Mouse (Mus musculus): Measurements from ENCODE around the gene Ces1c. TPM values are rescaled to one million over a fixed set of nuclear protein-coding genes. Genes with fewer than 3 reads are reported as not detected.
A peak's percentile ranks its signal among the peaks of the same experiment; 100 is the strongest.

Gene Ces1c
- total and polyA plus RNA-seq, 2 experiments from 2014 or later = not detected

GRCm38 (mm10) chr8:93122005-93122404, 9.1 kb downstream of the Ces1c start:
- ATAC-seq (ENCODE audit: insufficient read depth, low read depth) (no peak), DNase-seq (ENCODE audit: low spot score) (no peak)
- Histone ChIP-seq H3K4me1 (ENCODE audit: control insufficient read depth, insufficient read depth) (no peaks in the 10 kb centered on the region), H3K9ac (replicated peaks; ENCODE audit: low read depth, low read length) (no peak overlapping the region), H3K27ac (ENCODE audit: low read depth) (no peak overlapping the region), H3K4me3 (ENCODE audit: low read depth, low read length) (no peak overlapping the region), H3K9me3 (replicated peaks; ENCODE audit: control insufficient read depth, low read length) (no peaks in the 10 kb centered on the region), H3K36me3 (replicated peaks; ENCODE audit: control insufficient read depth, insufficient read depth, low read length) (no peaks in the 10 kb centered on the region), H3K27me3 (ENCODE audit: control insufficient read depth, insufficient read depth, low read length) (no peaks in the 10 kb centered on the region), H3K4me2 (ENCODE audit: low read depth, low read length) (no peak overlapping the region)
- TF ChIP-seq EP300 (IDR thresholded peaks at IDR 0.05; ENCODE audit: low read depth) (no peak), CTCF (IDR thresholded peaks at IDR 0.05; ENCODE audit: low read depth) (no peak)
- WGBS = 67% methylated on average over 1 of the region's 1 CpGs

- DNase-seq (ENCODE audit: low spot score) (peak; percentile 17), ATAC-seq (ENCODE audit: insufficient read depth, low read depth) (no peak)
- Histone ChIP-seq H3K27me3 (ENCODE audit: control insufficient read depth, insufficient read depth, low read length) (no peaks in the 10 kb centered on the region), H3K4me3 (ENCODE audit: low read depth, low read length) (no peak overlapping the region), H3K36me3 (replicated peaks; ENCODE audit: control insufficient read depth, insufficient read depth, low read length) (no peaks in the 10 kb centered on the region), H3K4me2 (ENCODE audit: low read depth, low read length) (no peak overlapping the region), H3K27ac (ENCODE audit: low read depth) (no peak overlapping the region), H3K9ac (replicated peaks; ENCODE audit: low read depth, low read length) (no peak overlapping the region), H3K4me1 (ENCODE audit: control insufficient read depth, insufficient read depth) (no peaks in the 10 kb centered on the region), H3K9me3 (replicated peaks; ENCODE audit: control insufficient read depth, low read length) (no peaks in the 10 kb centered on the region)
- no peak for TF ChIP-seq EP300 (IDR thresholded peaks at IDR 0.05; ENCODE audit: low read depth)
- TF ChIP-seq CTCF (IDR thresholded peaks at IDR 0.05; ENCODE audit: low read depth) = peak; percentile 72
Measured at GRCm38 (mm10) chr8:93095376-93095775, 35.7 kb downstream of the Ces1c start.

DNA sequence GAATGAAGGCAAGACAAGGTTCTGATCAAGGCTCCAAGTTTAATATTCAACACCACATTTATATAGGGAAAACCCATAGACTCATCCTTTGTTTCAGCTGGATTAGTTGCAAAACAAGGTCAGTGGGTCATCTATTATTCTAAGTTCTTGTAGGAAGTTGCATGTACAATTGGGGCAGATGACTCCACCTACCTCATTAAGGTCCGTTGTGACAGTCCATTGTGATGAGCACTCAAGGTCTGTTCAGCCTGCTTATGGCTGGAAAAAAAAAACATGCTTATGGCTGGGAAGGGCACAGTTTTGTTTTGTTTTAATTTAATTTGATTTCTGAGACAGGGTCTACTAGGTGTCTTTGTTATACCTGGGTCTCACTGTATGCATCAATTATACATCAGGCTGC, 39.8 kb downstream of the Ces1c start:
- no peak overlapping the region for H3K27ac ChIP-seq (ENCODE audit: low read depth)
- no peak for ATAC-seq (ENCODE audit: insufficient read depth, low read depth)
- no peaks in the 10 kb centered on the region for H3K36me3 ChIP-seq (replicated peaks; ENCODE audit: control insufficient read depth, insufficient read depth, low read length)
- H3K9me3 ChIP-seq (replicated peaks; ENCODE audit: control insufficient read depth, low read length) = no peaks in the 10 kb centered on the region
- no peak for DNase-seq (ENCODE audit: low spot score)
- H3K9ac ChIP-seq (replicated peaks; ENCODE audit: low read depth, low read length) = no peak overlapping the region
- no peak overlapping the region for H3K4me3 ChIP-seq (ENCODE audit: low read depth, low read length)
- H3K4me1 ChIP-seq (ENCODE audit: control insufficient read depth, insufficient read depth) = no peaks in the 10 kb centered on the region
- 48% methylated on average over 1 of the region's 1 CpGs for WGBS
- TF ChIP-seq CTCF (IDR thresholded peaks at IDR 0.05; ENCODE audit: low read depth) (no peak), EP300 (IDR thresholded peaks at IDR 0.05; ENCODE audit: low read depth) (no peak)
- H3K4me2 ChIP-seq (ENCODE audit: low read depth, low read length) = no peak overlapping the region
- H3K27me3 ChIP-seq (ENCODE audit: control insufficient read depth, insufficient read depth, low read length) = no peaks in the 10 kb centered on the region

- no peaks in the 10 kb centered on the region for H3K4me1 ChIP-seq (ENCODE audit: control insufficient read depth, insufficient read depth)
- ATAC-seq (ENCODE audit: insufficient read depth, low read depth) = no peak
- no peak overlapping the region for H3K9ac ChIP-seq (replicated peaks; ENCODE audit: low read depth, low read length)
- H3K4me2 ChIP-seq (ENCODE audit: low read depth, low read length) = no peak overlapping the region
- no peak overlapping the region for H3K27ac ChIP-seq (ENCODE audit: low read depth)
- no peaks in the 10 kb centered on the region for H3K27me3 ChIP-seq (ENCODE audit: control insufficient read depth, insufficient read depth, low read length)
- DNase-seq (ENCODE audit: low spot score) = no peak
- TF ChIP-seq CTCF (IDR thresholded peaks at IDR 0.05; ENCODE audit: low read depth) (no peak), EP300 (IDR thresholded peaks at IDR 0.05; ENCODE audit: low read depth) (no peak)
- no peaks in the 10 kb centered on the region for H3K36me3 ChIP-seq (replicated peaks; ENCODE audit: control insufficient read depth, insufficient read depth, low read length)
- H3K9me3 ChIP-seq (replicated peaks; ENCODE audit: control insufficient read depth, low read length) = no peaks in the 10 kb centered on the region
- H3K4me3 ChIP-seq (ENCODE audit: low read depth, low read length) = no peak overlapping the region
- WGBS = 15% methylated on average over 2 of the region's 2 CpGs
Measured at GRCm38 (mm10) chr8:93088686-93089122, 42.4 kb downstream of the Ces1c start.

- no peaks in the 10 kb centered on the region for H3K9me3 ChIP-seq (replicated peaks; ENCODE audit: control insufficient read depth, low read length)
- H3K27me3 ChIP-seq (ENCODE audit: control insufficient read depth, insufficient read depth, low read length) = no peaks in the 10 kb centered on the region
- H3K4me2 ChIP-seq (ENCODE audit: low read depth, low read length) = no peak overlapping the region
- H3K36me3 ChIP-seq (replicated peaks; ENCODE audit: control insufficient read depth, insufficient read depth, low read length) = no peaks in the 10 kb centered on the region
- H3K27ac ChIP-seq (ENCODE audit: low read depth) = no peak overlapping the region
- no peak for DNase-seq (ENCODE audit: low spot score)
- no peaks in the 10 kb centered on the region for H3K4me1 ChIP-seq (ENCODE audit: control insufficient read depth, insufficient read depth)
- no peak for TF ChIP-seq EP300 (IDR thresholded peaks at IDR 0.05; ENCODE audit: low read depth)
- TF ChIP-seq CTCF (IDR thresholded peaks at IDR 0.05; ENCODE audit: low read depth) = no peak
- no peak for ATAC-seq (ENCODE audit: insufficient read depth, low read depth)
- H3K4me3 ChIP-seq (ENCODE audit: low read depth, low read length) = no peak overlapping the region
- H3K9ac ChIP-seq (replicated peaks; ENCODE audit: low read depth, low read length) = no peak overlapping the region
- 27% methylated on average over 7 of the region's 7 CpGs for WGBS
Measured at GRCm38 (mm10) chr8:93088193-93088592, 42.9 kb downstream of the Ces1c start.

DNA sequence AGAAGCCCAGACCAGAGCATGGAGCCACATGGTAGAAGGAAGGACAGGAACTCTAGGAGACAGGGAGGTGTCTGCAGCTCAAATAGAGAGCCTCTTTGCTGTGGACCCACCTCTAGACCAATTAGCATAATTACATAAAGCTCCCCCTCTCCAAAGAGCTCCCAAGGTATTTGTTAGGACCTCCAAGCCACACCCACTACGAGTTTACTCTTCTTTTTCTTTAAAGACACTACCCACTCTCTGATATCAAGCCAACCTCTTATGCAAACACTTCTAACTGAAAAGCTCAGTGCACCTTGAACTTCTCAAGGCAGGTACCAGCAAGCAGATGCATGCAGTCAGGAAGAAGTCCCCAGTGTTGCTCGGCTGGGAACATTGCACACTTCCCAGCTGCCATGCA, 51.2 kb downstream of the Ces1c start, which contains the start of gene Ces1b:
Ces1b (minus strand) TSS at position 131 of the 400 bp plus-strand sequence.
- ATAC-seq (ENCODE audit: insufficient read depth, low read depth) (no peak), DNase-seq (ENCODE audit: low spot score) (no peak)
- Histone ChIP-seq H3K9me3 (replicated peaks; ENCODE audit: control insufficient read depth, low read length) (no peaks in the 10 kb centered on the region), H3K9ac (replicated peaks; ENCODE audit: low read depth, low read length) (no peak within 1 kb of the TSS), H3K4me2 (ENCODE audit: low read depth, low read length) (no peak within 1 kb of the TSS), H3K4me3 (ENCODE audit: low read depth, low read length) (no peak within 1 kb of the TSS), H3K36me3 (replicated peaks; ENCODE audit: control insufficient read depth, insufficient read depth, low read length) (no peaks in the 10 kb centered on the region), H3K27me3 (ENCODE audit: control insufficient read depth, insufficient read depth, low read length) (no peaks in the 10 kb centered on the region), H3K4me1 (ENCODE audit: control insufficient read depth, insufficient read depth) (no peaks in the 10 kb centered on the region), H3K27ac (ENCODE audit: low read depth) (no peak within 1 kb of the TSS)
- no peak for TF ChIP-seq CTCF (IDR thresholded peaks at IDR 0.05; ENCODE audit: low read depth)
- no peak for TF ChIP-seq EP300 (IDR thresholded peaks at IDR 0.05; ENCODE audit: low read depth)
- 49% methylated on average over 2 of the region's 2 CpGs for WGBS

All from heart, postnatal 0 days (tissue).